Mouse (Mus musculus): ENCODE results near the gene Nrm. TPM values are rescaled to one million over a fixed set of nuclear protein-coding genes. Genes with fewer than 3 reads are reported as not detected.

Gene Nrm
- polyA plus RNA-seq (2017; shearing (Covaris generic)): 32.8 TPM

GRCm38 (mm10) chr17:35861198-35861857, at the start of gene Nrm:
Gene Nrm, plus strand, starts transcription at chr17:35861318.

GRCm38 (mm10) chr17:35821439-35822430, 39.4 kb upstream of the Nrm start, which contains the start of gene Ier3:
Gene Ier3, plus strand, starts transcription at chr17:35821684.

GRCm38 (mm10) chr17:35822964-35823937, 37.9 kb upstream of the Nrm start, which contains the start of gene Flot1:
Gene Flot1, plus strand, starts transcription at chr17:35823230.

GRCm38 (mm10) chr17:35838122-35838544, 23.0 kb upstream of the Nrm start, which contains the start of gene Tubb5:
Gene Tubb5, minus strand, starts transcription at chr17:35838306.

GRCm38 (mm10) chr17:35841076-35841950, 19.8 kb upstream of the Nrm start, which contains the start of gene Mdc1:
Gene Mdc1, plus strand, starts transcription at chr17:35841515.

GRCm38 (mm10) chr17:35865481-35866280, 4.6 kb downstream of the Nrm start, which contains the start of gene Ppp1r18:
Gene Ppp1r18, plus strand, starts transcription at chr17:35865593.

GRCm38 (mm10) chr17:35879245-35880057, 18.3 kb downstream of the Nrm start, which contains the start of gene Dhx16:
Gene Dhx16, plus strand, starts transcription at chr17:35879819.

GRCm38 (mm10) chr17:35896781-35897643, 35.9 kb downstream of the Nrm start, which contains the start of gene 2310061I04Rik:
Gene 2310061I04Rik, minus strand, starts transcription at chr17:35897431.

GRCm38 (mm10) chr17:35909919-35910369, 48.8 kb downstream of the Nrm start, which contains the start of gene Atat1:
Gene Atat1, minus strand, starts transcription at chr17:35910075.

Other genes with a start within 250 kb of the Nrm start
- not detected for gene Gm9573, start 234.7 kb upstream of the Nrm start, polyA plus RNA-seq (2017; shearing (Covaris generic))
- gene Mucl3, start 217.6 kb upstream of the Nrm start, polyA plus RNA-seq (2017; shearing (Covaris generic)): not detected
- 42.1 TPM for gene Vars2, start 193.7 kb upstream of the Nrm start, polyA plus RNA-seq (2017; shearing (Covaris generic))
- 28.8 TPM for gene Gtf2h4, start 187.6 kb upstream of the Nrm start, polyA plus RNA-seq (2017; shearing (Covaris generic))
- 5.8 TPM for gene Ddr1, start 156.7 kb upstream of the Nrm start, polyA plus RNA-seq (2017; shearing (Covaris generic))
- gene Ier3, start 39.6 kb upstream of the Nrm start, polyA plus RNA-seq (2017; shearing (Covaris generic)): 1.9 TPM
- gene Flot1, start 38.1 kb upstream of the Nrm start, polyA plus RNA-seq (2017; shearing (Covaris generic)): 46.0 TPM
- 130 TPM for gene Tubb5, start 23.0 kb upstream of the Nrm start, polyA plus RNA-seq (2017; shearing (Covaris generic))
- gene Mdc1, start 19.8 kb upstream of the Nrm start, polyA plus RNA-seq (2017; shearing (Covaris generic)): 21.6 TPM
- 685 TPM for gene Ppp1r18, start 4.3 kb downstream of the Nrm start, polyA plus RNA-seq (2017; shearing (Covaris generic))
- gene Dhx16, start 18.5 kb downstream of the Nrm start, polyA plus RNA-seq (2017; shearing (Covaris generic)): 23.4 TPM
- gene 2310061I04Rik, start 36.1 kb downstream of the Nrm start, polyA plus RNA-seq (2017; shearing (Covaris generic)): 25.8 TPM
- 26.7 TPM for gene Atat1, start 48.8 kb downstream of the Nrm start, polyA plus RNA-seq (2017; shearing (Covaris generic))
- 99.2 TPM for gene Mrps18b, start 55.1 kb downstream of the Nrm start, polyA plus RNA-seq (2017; shearing (Covaris generic))
- 62.7 TPM for gene Ppp1r10, start 55.1 kb downstream of the Nrm start, polyA plus RNA-seq (2017; shearing (Covaris generic))
- 163 TPM for gene Abcf1, start 108.4 kb downstream of the Nrm start, polyA plus RNA-seq (2017; shearing (Covaris generic))
- gene Gnl1, start 118.5 kb downstream of the Nrm start, polyA plus RNA-seq (2017; shearing (Covaris generic)): 13.7 TPM
- gene Prr3, start 118.9 kb downstream of the Nrm start, polyA plus RNA-seq (2017; shearing (Covaris generic)): 23.8 TPM
- gene H2-T24, start 159.2 kb downstream of the Nrm start, polyA plus RNA-seq (2017; shearing (Covaris generic)): 28.1 TPM
- 779 TPM for gene H2-T23, start 171.5 kb downstream of the Nrm start, polyA plus RNA-seq (2017; shearing (Covaris generic))
- gene H2-T22, start 181.4 kb downstream of the Nrm start, polyA plus RNA-seq (2017; shearing (Covaris generic)): 262 TPM
- 0.65 TPM for gene Gm6034, start 181.6 kb downstream of the Nrm start, polyA plus RNA-seq (2017; shearing (Covaris generic))
- not detected for gene Gm11127, start 197.1 kb downstream of the Nrm start, polyA plus RNA-seq (2017; shearing (Covaris generic))